Mouse (Mus musculus) monocyte, adult 5-6 weeks (primary cell): Measurements from ENCODE around the gene Srgn. TPM values are rescaled to one million over a fixed set of nuclear protein-coding genes. Genes with fewer than 3 reads are reported as not detected.
A peak's percentile ranks its signal among the peaks of the same experiment; 100 is the strongest.
"Not testable (repeated sequence)": the region's sequence is repeated elsewhere in the genome, so short reads cannot be mapped to it uniquely, and the experiment has no call there.

Experiments
- ATAC-seq: fragments of 153-309, 156-312 bp; replicated peaks from 2 replicates; pipeline ENCODE4 v1.8.0; 2017; ENCODE audit warnings: mild to moderate bottlenecking; ENCODE audit not compliant: low TSS enrichment, insufficient number of reproducible peaks, severe bottlenecking, poor library complexity, low FRiP score
- total RNA-seq: library from RNA; stranded (forward); fragments of 200-1000, 200-491, 200-594 nt; gene quantifications from 3 replicates; pipeline ENCODE4 v1.2.3, GENCODE M21; 2017

Gene Srgn
- total RNA-seq, 1 experiment from 2014 or later, result 1,864 TPM

DNA sequence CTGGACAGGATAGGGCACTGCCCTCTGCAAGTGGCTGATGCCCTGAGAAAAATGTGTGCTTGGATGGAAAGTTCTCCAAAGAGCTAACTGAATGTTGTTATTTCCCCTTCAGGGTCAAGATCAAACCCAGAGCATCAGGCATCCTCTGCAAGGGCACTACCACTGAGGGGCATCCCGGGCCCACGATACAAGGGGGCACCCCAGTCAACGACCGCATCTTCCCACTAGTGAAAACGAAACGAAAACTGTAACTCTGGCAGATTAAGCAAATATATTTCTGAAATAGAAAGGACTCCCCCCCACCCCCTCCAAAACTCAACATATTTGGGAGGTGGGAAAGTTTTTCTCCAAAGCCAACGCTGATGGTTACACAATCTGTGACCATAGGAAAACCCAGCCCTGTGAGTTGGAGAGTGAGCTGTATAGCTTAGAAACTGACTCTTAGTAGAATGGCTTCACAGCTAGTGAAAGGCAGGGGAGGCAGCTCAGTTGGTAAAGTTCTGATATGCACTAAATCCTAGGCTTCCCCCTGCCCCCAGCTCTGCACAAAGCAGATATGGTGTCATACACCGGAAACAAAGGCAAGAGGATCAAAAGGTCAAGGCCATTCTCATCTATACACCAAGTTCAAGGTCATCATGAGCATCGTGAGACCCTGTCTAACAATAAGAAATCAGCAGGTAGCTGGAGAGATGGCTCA lies 26.2 kb downstream of the Srgn start:
- ATAC-seq, result no peak

DNA sequence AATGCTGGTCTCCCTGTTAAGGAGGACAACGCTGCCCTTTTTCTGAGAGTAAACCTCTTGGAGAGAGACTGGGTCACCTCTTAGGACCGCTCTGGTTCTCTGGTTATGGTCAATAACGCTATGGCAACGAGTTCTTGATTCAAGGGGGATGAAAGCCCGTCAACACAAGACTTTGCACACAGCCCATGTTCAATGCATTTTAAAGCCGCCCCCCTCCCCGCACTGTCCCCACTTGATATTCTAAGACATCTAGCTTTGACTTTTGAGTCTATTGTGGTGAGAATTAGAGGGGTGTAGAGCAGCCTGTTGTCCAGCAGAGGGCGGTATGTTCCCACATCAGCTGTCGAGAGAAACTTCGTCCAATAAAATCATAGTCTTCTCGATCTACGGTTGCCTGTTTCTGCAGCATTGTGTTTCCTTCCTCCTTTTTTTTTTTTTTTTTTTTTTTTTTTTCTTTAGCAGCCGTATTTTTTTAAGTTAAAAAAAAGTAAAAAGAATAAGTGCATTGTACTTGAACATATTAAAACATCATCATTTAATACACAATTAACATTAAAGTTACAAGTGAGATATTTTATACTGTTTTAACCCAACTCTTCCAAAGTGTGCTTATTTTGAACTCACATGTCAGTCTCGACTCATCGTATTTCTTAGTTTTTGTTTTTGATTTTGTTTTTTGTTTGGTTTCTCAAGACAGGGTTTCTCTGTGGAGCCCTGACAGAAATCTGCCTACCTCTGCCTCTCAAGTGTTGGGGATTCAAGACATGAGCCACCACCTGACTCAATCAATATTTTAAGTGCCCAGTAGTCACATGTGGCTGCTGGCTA lies 26.9 kb downstream of the Srgn start:
- peak; percentile 51 for ATAC-seq

DNA sequence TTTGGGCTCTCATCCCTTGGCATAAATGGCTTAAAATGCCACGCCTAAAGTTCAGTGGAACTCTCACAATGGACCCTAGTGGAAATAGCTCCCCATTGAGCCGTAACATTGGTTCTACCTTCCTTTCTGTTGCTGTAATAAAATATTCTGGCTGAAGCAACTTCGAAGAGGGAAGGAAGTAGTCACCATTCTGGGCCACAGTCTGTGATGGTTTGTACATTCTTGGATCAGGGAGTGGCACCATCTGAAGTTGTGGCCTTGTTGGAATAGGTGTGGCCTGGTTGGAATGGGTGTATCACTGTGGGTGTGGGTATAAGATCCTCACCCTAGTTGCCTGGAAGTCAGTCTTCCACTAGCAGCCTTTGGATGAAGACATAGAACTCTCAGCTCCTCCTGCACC lies 35.6 kb downstream of the Srgn start:
- peak; percentile 20; the same call in 1 of the 2 replicates for ATAC-seq

DNA sequence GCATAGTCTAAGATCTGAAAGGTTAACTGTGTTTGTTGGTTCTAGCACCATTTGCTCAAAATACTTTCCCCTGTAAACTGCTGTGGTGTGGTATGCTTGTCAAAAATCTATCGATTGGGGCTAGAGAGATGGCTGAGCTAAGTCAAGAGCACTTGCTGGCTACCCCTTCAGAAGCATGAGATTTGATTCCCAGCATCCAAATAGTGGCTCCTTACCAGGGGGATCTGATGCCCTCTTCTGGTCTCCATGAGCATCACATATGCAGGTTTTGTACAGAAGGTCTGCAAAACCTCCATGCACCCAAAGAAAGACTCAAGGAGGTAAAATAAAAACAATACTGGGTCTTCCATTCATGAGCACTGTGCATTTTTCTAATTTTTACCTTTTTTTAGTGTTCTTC lies 39.0 kb downstream of the Srgn start:
- ATAC-seq, result no peak

DNA sequence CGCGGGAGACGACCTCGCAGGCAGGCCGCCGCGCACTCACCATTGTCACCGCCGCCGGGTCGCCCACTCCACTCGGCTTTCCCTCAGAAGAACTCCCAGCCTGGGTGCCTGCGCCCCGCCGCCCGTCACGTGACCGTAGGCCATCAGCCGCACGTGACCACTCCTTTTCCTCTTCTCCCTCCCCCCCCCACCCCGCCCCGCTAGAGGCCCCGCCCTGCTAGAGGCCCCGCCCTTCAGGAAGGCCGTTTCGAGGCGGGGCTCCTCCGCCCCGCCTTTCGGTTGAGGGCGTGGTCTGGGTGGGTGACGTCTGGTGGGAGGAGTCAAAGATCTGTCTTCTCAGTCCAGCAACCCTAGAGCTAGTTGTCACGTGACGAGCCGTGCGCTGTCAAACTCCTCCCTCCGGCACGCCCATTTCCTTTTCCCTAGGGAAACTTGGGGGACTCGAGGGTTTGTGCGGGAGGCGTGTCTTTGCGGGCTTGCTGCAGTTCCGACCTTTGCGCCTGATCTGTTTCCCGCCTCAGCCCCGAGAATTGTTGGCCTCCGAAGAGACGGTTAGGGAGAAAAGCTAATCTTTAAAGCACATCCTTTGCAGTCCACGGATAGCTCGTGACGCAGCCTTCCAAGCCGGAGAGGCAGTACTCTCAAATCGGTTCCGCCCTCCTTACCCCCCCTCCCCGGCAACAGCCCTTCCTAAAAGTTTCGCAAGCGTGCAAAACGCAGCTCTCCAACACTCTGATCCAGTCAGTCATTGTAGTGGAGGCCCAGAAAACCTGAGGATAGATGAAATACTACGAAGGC lies 40.4 kb downstream of the Srgn start, which contains the start of gene Vps26a:
TSS of gene Vps26a (minus strand) at position 188 of the 798 bp plus-strand sequence.
- peak; percentile 75 for ATAC-seq

DNA sequence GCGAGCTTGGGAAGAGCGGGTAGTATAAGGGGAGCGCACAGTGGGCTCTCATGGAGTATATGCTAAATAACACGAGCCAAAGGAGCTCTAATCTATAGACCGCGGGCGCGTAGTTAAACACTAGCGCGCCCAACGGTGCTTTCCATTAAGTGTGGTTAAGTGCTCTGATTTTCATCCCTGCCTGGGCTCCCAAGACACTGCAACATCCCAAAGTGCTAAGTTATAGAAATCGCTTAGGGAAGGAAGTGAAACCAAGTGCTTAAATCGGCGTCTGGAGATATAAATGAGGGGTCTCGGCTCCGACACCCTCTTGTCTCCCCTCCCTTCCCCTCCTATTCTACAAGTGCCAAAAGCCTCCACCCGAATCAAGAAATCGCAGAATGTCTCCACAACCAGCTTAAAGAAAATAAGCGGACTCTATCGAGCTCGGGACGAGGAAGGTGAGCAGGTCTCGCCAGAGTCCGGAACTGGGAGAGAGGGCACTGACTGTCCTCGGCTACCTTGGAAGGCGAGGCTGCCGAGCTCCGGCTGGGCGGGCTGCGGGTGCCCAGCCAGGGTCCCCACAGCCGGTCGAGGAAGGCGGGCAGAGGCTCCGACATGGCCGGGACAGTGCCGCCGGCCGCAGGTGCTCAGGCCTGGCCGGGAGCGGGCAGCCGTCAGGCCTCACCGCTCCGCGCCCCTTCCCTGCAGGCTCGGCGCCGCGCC lies 41.2 kb downstream of the Srgn start:
- ATAC-seq, result no peak

DNA sequence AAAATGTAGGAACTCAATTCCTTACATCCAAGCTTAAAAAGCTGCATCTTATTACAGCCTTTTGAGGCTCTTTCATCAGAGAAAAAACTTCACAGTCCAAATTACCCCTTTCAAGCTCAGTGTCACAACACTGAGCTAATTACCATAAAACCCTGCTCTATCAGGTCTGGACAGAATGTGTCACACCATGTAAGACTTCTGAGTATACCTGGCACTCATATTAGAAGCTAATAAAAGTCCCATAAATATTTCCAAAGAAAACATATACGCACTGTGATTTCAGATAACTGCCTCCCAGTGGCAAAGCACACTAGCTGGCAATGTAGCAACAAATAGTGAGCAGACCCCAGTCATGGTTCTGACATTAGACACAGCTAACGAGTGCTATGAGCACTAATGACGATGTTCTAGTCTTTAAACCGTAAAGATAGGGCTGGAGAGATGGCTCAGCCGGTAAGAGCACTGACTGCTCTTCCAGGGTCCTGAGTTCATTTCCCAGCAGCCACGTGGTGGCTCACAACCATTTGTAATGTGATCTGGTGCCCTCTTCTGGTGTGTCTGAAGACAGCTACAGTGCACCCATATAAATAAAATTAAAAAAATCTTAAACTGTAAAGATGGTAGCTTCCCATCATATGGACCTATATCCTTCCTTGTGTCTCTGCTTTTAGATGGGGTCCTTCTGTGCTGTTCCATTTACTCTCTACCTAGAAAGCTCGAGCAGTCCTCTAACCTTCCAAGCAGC lies 46.0 kb downstream of the Srgn start:
- no peak for ATAC-seq

DNA sequence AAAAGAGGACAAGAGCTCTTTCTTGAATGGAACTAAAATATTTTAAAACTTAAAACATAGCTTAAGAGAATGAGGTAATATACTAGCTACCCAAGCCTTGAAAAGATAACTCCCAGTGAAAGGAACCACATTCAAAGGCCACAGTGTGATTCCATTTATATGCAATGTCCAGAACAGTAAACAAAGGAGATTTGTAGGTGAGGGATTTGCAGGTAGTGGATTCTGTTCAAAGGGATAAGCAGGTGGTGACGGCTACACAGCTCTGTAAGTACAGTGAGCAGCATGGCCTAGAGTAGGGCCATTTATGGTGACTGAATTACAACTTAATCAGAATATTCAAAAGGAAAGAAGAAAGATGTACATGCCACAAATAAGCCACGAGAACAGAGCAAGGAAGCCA lies 50.3 kb downstream of the Srgn start:
- no peak for ATAC-seq

DNA sequence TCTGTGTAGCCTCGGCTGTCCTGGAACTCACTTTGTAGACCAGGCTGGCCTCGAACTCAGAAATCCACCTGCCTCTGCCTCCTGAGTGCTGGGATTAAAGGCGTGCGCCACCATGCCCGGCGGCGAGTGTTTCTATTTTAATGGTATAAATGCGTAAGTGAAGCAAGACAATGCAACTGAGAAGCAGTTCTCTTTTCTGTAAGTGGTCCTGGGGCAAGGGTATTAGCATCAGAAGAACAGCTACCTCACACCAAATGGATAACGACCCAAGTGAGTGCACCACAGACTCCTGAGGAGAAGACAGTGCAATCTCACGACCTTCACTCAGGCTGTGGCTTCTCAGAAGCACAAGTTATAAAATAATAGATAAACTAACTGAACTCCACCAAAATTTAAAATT lies 52.3 kb downstream of the Srgn start:
- ATAC-seq, result no peak

DNA sequence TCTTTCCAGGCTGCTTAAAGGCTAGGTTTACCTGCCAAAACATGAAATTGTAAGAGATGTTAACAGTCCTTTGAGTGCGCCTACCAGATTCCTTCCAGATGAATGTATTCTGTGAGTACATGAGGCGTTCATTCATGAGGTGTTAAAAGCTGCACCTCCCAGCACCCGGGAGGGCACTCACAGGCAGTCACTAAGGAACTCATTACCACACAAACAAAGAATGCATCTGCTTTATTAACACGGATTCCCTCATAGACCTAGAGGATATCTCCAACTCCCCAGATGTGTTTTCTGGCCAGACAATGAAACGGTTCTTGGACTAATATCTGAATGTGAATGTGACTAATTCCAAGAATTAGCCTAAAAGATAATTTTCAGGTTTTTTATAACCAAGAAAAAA lies 56.1 kb downstream of the Srgn start:
- no peak for ATAC-seq

DNA sequence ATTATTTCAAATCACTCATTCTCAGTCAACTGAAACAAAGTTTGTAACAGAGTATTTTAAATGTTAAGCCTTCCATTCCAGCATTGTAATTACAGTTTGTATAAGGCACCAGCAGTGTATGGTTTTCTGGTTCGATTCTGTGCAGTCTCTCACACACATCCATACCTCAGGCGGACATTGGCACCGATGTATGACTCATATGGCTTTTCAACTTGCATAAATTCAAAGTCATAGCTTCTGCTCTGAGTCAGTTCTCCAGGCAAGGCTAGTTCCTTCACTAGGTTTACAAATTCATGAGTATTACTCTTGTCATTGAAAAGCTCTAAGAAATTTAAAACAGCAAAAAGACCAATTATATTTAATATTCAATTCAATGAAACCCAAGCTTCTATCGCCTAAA lies 57.5 kb downstream of the Srgn start:
- ATAC-seq, result no peak

DNA sequence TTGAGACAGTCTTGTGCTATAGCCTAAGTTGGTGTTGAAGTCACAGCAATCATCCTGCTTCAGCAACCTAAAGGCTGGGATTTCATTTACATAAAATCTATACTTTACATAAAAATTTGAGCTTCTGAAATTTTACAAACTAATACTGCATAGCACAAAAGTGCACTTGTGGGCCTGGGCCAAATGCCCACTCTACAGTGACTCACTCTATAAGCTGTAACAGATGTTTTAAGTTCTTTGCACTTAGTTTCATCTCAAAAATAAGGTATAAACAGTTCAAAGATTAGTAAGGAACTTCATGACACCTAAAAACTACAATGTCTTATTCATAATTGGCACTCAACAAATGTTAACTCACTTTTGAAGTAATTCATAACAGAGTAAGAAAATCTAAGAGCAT lies 65.9 kb downstream of the Srgn start:
- no peak for ATAC-seq

DNA sequence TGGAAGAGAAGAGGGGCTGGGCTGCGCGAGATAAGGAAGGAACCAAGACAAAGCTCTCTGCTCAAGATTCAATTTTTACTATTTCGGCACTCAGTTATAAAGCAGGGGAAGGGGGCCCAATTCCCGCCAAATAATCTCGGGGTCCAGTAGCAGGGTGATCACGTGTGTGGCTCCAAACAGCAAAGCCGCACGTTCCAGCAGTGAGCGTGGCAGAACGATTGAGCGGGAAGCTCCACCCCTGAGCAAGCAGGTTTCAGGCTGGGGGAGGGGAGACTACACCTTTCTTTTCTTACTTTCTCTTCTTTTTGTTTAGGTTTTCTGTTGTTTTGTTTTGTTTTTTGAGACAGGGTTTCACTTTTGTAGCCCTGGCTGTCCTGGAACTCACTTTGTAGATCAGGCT lies 75.2 kb downstream of the Srgn start:
- ATAC-seq, result not testable (repeated sequence)

DNA sequence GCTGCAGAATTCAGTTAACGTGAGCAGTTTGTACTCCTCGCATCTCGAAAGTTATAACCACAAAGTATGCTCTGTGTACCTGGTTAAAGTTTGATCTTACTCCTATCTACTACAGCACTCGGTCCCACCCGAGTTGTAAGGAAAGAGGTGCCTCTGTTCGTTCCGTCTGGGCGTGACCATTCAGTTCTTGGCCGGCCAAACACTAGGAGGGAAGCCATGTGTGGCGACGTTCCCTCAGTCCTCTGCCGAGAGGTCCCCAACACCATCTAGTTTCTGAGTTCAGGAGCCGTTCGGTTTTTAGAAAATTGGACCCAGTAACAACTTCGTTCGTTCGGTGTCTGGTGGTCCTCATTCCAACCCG lies 77.0 kb downstream of the Srgn start:
- ATAC-seq, result no peak

DNA sequence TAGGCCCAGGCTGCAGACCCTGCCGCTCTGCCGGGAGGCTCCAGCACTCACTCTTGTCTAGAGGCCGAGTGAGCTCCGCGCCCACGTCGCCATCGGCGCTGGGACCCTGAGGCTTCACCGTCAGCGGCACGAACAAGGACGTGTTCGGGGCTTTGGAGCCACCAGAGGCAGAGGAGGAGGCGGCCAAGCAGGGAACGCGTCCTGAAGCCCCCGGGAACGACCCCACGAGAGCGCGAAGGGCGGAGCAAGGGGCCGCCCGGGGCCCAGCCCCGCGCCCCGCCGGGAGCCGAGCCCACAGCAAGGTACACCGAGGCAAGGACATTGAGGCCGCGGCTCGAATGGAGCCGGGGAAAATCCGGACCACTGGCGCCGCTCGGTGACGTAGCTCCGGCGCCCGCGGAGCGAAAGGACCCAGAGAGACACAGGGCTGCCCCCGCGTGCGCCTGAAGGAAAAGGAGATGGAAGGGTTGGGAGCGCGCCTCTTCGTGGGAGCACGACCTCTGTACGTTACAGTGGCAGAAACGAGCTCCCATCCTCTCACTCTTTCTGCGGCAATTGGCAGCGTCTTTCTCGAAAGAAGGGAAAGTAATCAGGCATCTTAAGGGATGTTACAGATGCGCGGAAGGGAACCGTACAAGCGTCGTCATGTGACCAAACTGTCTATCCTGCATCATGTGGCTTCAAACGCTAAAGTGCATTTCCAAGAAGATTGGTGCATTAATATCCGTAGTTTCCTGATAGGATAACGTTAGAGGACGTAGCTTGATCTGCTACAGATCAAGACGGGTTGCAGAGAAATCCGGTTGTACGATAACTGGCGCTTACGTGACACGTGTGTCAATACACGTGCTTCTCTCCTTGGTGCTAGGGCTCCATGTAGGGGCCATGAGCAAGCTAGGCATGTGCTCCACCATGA lies 77.6 kb downstream of the Srgn start, which contains the start of the genes 4930507D05Rik and Supv3l1:
TSS of gene 4930507D05Rik (plus strand) at position 126 of the 916 bp plus-strand sequence.
TSS of gene Supv3l1 (minus strand) at position 375 of the 916 bp plus-strand sequence.
- ATAC-seq, result peak; percentile 80
